Mouse (Mus musculus) cerebellum, postnatal 36 days (tissue): ENCODE measurements around the gene Fam53b.
"Not testable (repeated sequence)": the region's sequence is repeated elsewhere in the genome, so short reads cannot be mapped to it uniquely, and the experiment has no call there.

Experiments
- DNase-seq, 2 experiments: peaks; one replicate each; pipeline ENCODE4 v3.0.0; 2021 to 2022; ENCODE audit warnings: mixed read lengths in 2 of 2

The Fam53b gene

DNA sequence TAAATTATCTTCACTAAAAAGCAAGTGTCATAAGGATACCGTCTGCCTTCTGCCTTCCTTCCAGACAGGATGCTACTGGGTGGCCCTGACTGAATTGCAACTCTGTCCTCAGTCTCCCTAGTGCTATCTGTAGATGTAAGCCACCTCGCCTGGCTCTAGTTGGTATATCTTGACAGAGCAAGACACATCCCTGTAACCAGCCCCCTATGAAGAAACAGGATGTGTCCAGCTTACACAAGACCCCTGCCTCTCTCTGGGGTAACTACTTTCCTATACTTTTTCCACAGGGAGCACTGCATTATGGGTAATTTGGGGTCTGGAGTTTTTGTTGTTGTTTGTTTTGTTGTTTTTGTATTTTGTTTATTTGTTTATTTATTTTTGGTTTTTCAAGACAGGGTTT is 137.8 kb downstream of the Fam53b start:
- DNase-seq: no peak

DNA sequence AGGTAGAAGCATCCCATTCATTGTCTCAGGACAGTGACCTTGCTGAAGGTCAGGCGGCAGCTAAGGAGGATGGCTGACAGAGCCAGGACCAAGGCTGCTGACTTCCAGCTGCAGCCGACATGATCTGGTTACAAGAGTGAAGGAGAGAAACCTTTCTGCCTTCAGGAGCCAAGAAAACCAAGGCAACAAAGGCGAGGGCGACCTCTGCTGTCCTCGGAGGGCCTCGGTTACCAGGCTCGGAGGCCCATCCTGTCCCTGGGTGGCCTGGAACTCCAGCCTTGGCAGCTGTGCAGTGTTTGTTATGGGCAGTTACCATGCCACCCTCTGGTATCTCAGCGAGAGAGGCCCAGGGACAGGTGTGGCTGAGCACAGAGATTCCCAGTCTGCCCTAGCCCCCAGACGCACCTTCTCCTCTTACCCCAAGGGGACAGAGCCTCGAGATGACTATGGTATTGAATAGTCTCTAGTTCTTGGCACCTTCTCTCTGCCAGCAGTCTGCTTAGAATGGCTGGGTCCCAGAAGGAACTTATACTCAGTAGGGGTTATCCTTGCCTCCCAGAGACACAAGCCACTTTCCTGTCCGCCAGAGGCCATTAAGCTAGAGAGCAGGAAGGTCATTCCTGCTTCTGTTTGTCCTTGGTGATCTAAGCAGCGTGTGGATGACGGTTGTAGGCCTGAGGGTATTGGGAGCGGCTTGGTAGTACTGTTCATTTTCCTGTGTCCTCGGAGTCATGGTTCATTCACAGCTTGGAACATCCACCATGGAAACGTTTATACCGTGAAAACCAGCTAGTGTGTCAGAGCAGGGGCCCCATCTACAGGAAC is 139.5 kb downstream of the Fam53b start:
- peak; percentile 35 for DNase-seq

DNA sequence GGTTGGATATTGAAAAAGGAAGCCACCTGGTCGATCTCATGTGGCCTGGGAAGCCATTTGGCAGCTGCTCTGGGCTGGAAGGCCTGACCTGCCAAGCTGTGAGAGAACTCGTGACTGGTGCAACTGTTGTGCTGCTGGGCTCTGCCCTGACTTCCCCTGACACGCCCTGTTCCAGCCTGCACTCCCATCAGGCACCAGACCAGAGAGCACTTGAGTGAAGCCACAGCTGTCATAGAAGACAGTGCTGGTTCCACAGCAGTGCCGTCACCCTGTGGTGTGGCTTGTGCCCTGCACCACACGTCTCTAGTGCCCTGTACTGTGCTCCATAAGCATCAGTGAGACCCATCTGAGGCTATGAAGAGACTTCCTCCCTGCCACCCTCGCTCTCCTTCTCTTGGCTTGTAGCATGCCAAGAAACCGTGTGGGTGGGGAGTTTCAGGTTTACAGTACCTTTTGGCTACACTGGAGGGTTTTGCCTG is 141.2 kb downstream of the Fam53b start:
- peak; percentile 39 to 49 for DNase-seq

DNA sequence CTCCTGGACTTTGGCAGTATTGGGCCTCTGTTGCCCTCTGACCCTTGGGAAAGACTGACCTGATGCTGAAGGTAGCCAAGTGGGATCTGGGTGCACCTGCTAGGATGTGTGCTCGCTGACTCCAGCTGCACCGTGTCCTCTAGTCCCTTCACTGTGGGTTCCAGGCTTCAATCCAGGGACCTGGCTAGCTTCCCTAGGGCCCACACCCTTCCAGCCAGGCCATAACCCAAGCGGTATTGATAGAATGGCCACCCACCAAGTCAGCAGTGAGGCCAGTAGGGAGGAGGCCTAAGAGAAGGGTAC is 142.9 kb downstream of the Fam53b start:
- DNase-seq: peak in 1 of 2 experiments; percentile 17

DNA sequence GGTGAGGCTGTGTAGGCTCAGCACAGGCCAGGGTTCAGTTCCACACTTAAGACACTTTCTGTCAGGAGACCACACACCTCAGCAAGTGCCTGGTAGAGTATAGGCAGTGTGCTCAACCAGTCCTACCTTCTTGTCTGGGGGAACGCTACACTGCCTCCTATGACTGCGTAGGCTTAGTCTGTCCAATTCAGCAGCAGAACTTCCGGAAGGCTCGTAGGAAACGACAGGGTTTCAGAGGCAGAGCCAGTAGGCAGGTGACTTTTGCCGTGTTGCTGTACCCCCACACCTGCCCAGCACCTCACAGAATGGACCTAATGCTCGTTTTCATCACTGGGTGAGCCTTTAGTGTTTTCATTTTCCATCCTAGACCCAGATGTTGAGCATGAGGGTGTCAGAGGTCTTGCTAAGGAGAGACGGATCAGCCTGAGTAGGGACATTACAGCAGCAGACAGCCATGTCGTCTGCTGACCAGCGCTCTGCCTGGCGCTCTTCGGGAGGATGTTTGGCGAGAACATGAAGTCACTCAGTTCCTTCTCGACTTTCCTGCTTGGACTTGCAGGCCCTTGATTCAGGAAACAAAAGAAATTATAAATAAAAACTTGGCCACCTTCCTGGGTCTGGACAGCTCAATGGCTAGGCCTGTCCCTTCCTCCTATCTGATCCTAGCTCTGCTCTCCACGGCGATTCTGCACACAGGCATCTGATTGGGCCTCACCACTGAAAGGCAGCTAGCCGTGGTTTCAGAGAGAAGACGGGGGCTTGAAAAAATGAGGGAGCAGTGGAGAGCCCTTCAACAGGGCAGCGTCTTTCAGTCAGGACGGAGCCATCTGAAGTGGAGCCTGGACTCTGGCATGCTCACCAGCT is 143.5 kb downstream of the Fam53b start:
- DNase-seq: no peak

DNA sequence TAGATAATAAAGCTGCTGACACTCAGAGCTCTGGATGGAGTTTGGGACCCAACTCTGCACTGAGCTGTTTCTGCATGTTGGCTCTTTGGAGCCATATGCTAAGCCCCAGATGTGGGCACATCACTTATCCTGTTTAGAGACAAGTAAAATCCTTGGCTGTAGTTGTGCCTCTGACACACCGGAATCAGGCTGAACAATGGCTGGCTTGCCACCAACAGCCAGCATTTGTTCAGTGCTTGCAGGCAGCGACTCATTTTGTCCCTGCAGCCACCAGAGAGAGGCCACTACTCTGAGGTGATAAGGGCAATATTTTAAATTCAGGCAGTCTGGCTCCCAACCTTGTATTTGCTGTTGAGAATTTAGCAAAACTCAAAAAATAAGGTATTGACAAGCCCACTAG is 145.1 kb downstream of the Fam53b start:
- no peak for DNase-seq

DNA sequence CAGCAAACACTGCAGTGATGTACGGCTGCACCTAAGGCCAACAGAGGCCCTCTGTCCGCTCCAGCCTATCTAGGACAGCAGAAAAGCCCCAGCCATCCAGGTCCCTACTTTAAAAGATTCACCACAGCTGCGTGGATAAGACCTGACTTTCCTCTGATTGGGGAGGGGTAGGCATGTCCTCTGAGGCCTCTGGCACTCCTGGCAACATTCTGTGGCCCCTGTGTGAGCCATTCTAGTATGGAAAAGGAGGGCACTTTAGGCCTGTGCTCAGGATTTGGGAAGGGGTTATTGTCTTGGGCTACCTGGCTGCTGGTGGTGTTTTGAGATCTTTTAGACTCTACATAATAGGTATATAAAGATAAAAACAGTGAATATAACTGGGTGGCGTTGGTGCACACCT is 147.2 kb downstream of the Fam53b start:
- DNase-seq: no peak

DNA sequence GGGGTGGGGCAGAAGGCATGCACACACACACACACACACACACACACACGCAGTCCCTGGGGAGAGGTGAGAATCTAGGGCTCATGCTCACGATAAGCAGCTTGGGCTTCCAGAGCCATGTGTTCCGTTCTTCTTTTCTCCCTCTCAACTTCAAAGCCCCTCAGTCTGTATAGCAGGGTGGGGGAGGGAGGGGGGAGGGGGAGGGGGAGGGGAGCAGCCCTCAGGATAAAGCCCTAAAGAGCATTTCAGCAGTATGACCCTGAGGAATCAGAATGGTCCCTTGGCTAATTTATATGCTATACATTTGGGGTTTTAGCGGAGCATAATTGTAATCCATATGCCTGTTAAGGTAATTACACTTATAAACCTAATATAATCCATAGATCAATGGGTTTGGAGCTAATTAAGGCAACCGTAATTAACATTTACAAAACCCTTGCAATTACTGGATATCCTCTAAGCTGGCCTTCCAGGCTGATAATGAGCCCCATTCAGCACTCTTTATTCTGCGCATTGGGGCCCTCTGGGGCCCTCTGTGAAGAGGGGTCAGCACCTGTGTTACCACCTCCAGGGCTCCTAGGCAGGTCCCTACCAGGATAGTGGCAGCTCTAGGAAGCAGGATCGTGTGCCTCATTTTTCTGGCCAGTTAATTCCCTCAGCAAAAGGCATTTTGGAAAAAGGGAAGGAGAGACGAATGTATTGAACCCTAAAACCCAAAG is 147.9 kb downstream of the Fam53b start:
- no peak for DNase-seq

DNA sequence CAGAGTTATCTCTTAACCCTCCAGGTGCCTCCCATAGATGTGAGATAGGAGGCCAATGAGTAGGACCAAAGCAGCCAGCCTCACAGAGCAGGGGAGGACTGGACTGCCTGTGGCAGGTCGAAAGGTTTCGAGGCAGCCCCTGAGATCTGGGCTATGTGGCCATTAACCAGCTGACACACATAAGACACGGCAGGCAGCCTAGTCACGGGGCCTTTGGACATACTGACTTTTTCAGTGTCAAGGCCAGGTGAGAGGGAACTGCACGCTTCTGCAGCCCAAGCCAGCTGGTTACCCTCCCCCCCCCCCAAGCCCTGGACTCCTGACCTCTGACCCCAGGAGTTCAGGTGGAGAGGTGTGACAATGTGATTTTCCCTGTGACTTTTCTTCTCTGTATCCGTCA is 148.9 kb downstream of the Fam53b start:
- no peak for DNase-seq

DNA sequence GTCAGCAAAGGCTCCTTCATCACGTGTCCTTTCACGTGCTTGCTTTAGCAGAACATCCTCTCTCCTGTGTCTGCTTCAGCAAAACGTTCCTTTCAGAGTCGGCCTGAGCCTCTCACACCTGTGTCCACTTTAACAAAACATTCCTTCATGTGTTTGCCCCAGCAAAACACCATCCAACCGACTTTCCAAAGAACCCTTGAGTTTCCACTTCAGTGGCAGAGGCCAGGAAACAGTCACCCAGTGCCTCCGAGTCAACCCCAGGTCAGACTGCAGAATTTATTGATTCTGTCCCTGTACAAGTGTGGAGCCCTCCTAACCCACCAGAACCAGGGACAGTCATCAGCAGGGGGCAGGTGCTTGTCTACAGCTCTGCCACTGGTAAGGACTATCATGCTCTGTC is 150.9 kb downstream of the Fam53b start:
- DNase-seq: not testable (repeated sequence)
